9 mouse cellular contexts compared by ENCODE assay signal in the genomic region with DNA sequence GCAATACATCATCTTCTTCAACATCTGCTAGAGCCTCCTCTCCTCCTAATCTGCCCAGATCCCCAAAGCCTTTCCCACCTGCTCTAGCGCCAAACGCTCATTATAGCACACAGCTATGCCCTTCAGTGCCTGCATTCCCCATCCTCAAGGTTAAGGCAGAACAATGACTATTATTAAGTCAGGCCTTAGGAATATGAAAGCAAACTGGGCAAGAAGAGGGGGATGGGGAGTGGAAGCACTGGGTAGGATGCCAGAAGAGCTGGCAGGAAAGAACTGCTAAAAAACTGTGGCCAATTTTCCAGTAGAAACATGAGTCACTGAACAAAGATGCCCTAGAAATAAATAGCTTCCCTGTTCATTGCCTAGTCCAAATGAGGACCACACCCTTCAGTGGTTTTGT.
DNase-seq lines count a peak whose midpoint lies in the region; ATAC-seq lines count a peak whose summit lies in the region.
"Had no signal": no experiment of that assay in that cellular context is flagged by ENCODE, and none has a peak within 500 bp of the region (broad histone marks: within the 10 kb centered on the region; RNA-seq: fewer than 3 reads in every experiment).

No protein-coding gene starts in this region.

- ATAC-seq in midbrain, embryonic 14.5 days (ENCODE audit: low FRiP score, low TSS enrichment), result no peak

- no peaks in the 10 kb centered on the region for H3K36me3 ChIP-seq in midbrain, embryonic 14.5 days (ENCODE audit: control insufficient read depth, insufficient read depth, low read length)
- H3K36me3 ChIP-seq: stomach, embryonic 15.5 days had no signal

- intact Hi-C loops in gastrocnemius, postnatal 14 days (cut with DNase I; ENCODE audit: low total_unique reads), result no loop called here
- intact Hi-C loops in heart, postnatal 14 days (cut with DNase I), result no loop called here

- no peaks in the 10 kb centered on the region for H3K27me3 ChIP-seq in midbrain, embryonic 14.5 days (ENCODE audit: control insufficient read depth, insufficient read depth, low read length)
- H3K27me3 ChIP-seq: stomach, embryonic 15.5 days had no signal

- H3K27ac ChIP-seq in midbrain, embryonic 14.5 days (replicated peaks; ENCODE audit: low read depth, low read length), result no peak overlapping the region
- H3K27ac ChIP-seq: stomach, embryonic 15.5 days had no signal

- no peaks in the 10 kb centered on the region for H3K9me3 ChIP-seq in midbrain, embryonic 14.5 days (ENCODE audit: control insufficient read depth, low read length)
- H3K9me3 ChIP-seq: stomach, embryonic 15.5 days had no signal

- H3K4me2 ChIP-seq in midbrain, embryonic 14.5 days (ENCODE audit: low read length), result no peak overlapping the region
- H3K4me2 ChIP-seq: stomach, embryonic 15.5 days had no signal

- H3K4me3 ChIP-seq in midbrain, embryonic 14.5 days (replicated peaks; ENCODE audit: low read depth, low read length), result no peak overlapping the region
- H3K4me3 ChIP-seq: stomach, embryonic 15.5 days had no signal

- 76% methylated on average over 2 of the region's 2 CpGs for WGBS in midbrain, embryonic 14.5 days

- DNase-seq in gastrocnemius, adult 18-20 months (ENCODE audit: low spot score), result peak; percentile 39
- no peak for DNase-seq in gastrocnemius, postnatal 14 days
- DNase-seq in ovary, postnatal 14 days (ENCODE audit: low spot score), result peak; percentile 10
- no peak for DNase-seq in ovary, postnatal 36 days (ENCODE audit: low spot score)
- DNase-seq in heart, postnatal 14 days, result peak; percentile 29 to 44
- no peak for DNase-seq in embryo, embryonic 10.5 days (ENCODE audit: low spot score)
- no peak for DNase-seq in midbrain, embryonic 14.5 days
- DNase-seq in cerebellum, adult 11-12 months, result no peak

- no peaks in the 10 kb centered on the region for H3K4me1 ChIP-seq in midbrain, embryonic 14.5 days (ENCODE audit: control insufficient read depth, insufficient read depth, low read length)
- H3K4me1 ChIP-seq: stomach, embryonic 15.5 days had no signal

- H3K9ac ChIP-seq in midbrain, embryonic 14.5 days (replicated peaks; ENCODE audit: low read length), result no peak overlapping the region
- H3K9ac ChIP-seq: stomach, embryonic 15.5 days had no signal

Comparison
In these comparisons a context has a peak if more than half of its experiments do, and no peak if none do; other contexts are left out.
1. DNase-seq: peak in gastrocnemius, adult 18-20 months (single experiment), ovary, postnatal 14 days (single experiment) and heart, postnatal 14 days (2 of 2); none in gastrocnemius, postnatal 14 days (single experiment), ovary, postnatal 36 days (single experiment), embryo, embryonic 10.5 days (single experiment), midbrain, embryonic 14.5 days (single experiment) and cerebellum, adult 11-12 months (single experiment).